8 mouse cellular contexts compared by ENCODE assay signal in the genomic region with DNA sequence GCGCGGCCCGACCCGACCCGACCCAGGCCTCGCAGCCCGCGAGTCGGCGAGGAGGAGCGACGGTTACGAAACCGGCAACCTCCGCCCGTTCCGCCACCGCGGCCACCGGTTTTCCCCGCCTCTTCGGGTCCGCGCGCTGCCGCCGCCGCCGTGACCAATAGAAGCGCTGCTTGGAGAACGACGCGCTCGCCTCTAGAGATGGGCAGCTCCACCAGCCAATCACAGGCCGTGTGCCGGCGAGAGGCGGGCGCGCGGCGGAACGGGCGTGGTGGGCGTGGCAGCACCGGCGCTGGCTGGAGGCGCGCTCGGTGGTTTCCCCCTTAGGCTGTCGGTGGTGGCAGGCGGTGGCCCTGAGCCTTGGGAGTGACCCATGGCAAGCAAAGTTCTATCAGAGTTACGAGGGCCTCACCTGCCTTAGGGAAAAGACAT. TPM values are rescaled to one million over a fixed set of nuclear protein-coding genes. Genes with fewer than 3 reads are reported as not detected.
DNase-seq lines count a peak whose midpoint lies in the region; ATAC-seq and TF ChIP-seq lines count a peak whose summit lies in the region.

A gene (minus strand): TSS at position 138 of the 429 bp plus-strand sequence.

- TF ChIP-seq POLR2A in CH12.LX (IDR thresholded peaks at IDR 0.05; ENCODE audit: low read depth, low read length) = peak; percentile 80

- in situ Hi-C loops in CH12.LX (cut with MboI; ENCODE audit: low pct_ligation_motif_present, low pct_unique_long_range_greater_than_20kb, low sequenced_read_pairs) = no loop called here

- peaks cover 3 to 45% of the 10 kb centered on the region in 2 experiments; a peak in 3 of 4 replicates for H3K4me1 ChIP-seq in CH12.LX (ENCODE audit: control insufficient read depth in 1 of 2, insufficient read depth in 2 of 2)
- peaks cover 7% of the 10 kb centered on the region; the same call in 1 of the 2 replicates for H3K4me1 ChIP-seq in forebrain, embryonic 11.5 days (replicated peaks; ENCODE audit: control insufficient read depth, insufficient read depth, low read length)
- peaks cover 18% of the 10 kb centered on the region for H3K4me1 ChIP-seq in heart, embryonic 15.5 days (replicated peaks)
- H3K4me1 ChIP-seq in liver, embryonic 13.5 days (replicated peaks) = peaks cover 34% of the 10 kb centered on the region
- H3K4me1 ChIP-seq in stomach, embryonic 14.5 days (ENCODE audit: control insufficient read depth, insufficient read depth, low read length) = peaks cover 16% of the 10 kb centered on the region

- peak within 1 kb of the TSS; percentile 99 for H3K9ac ChIP-seq in CH12.LX (ENCODE audit: insufficient read depth, low read depth)
- H3K9ac ChIP-seq in forebrain, embryonic 11.5 days (ENCODE audit: low read length) = peak within 1 kb of the TSS; percentile 96
- H3K9ac ChIP-seq in heart, embryonic 15.5 days = peak within 1 kb of the TSS; percentile 86
- H3K9ac ChIP-seq in liver, embryonic 13.5 days = peak within 1 kb of the TSS; percentile 95
- peak within 1 kb of the TSS; percentile 87 for H3K9ac ChIP-seq in stomach, embryonic 14.5 days (replicated peaks; ENCODE audit: low read depth, low read length)

- H3K27me3 ChIP-seq in CH12.LX (replicated peaks) = no peaks in the 10 kb centered on the region
- no peaks in the 10 kb centered on the region for H3K27me3 ChIP-seq in forebrain, embryonic 11.5 days (ENCODE audit: control insufficient read depth, insufficient read depth, low read length)
- no peaks in the 10 kb centered on the region for H3K27me3 ChIP-seq in heart, embryonic 15.5 days
- H3K27me3 ChIP-seq in liver, embryonic 13.5 days = no peaks in the 10 kb centered on the region
- no peaks in the 10 kb centered on the region for H3K27me3 ChIP-seq in stomach, embryonic 14.5 days (ENCODE audit: control insufficient read depth, insufficient read depth, low read length)

- TF ChIP-seq CTCF in CH12.LX (conservative IDR thresholded peaks at IDR 0.05 in 1 of 2, IDR thresholded peaks at IDR 0.05 in 1 of 2; ENCODE audit: low read depth in 2 of 2, low read length in 2 of 2) = no peak

- peaks cover 2 to 11% of the 10 kb centered on the region in 2 experiments for H3K36me3 ChIP-seq in CH12.LX (replicated peaks in 1 of 2; ENCODE audit: control insufficient read depth in 1 of 2, insufficient read depth in 1 of 2, low read length in 1 of 2)
- H3K36me3 ChIP-seq in forebrain, embryonic 11.5 days (ENCODE audit: control insufficient read depth, insufficient read depth, low read length) = no peaks in the 10 kb centered on the region
- H3K36me3 ChIP-seq in heart, embryonic 15.5 days = no peaks in the 10 kb centered on the region
- no peaks in the 10 kb centered on the region; the same call in 1 of the 2 replicates for H3K36me3 ChIP-seq in liver, embryonic 13.5 days
- H3K36me3 ChIP-seq in stomach, embryonic 14.5 days (ENCODE audit: control insufficient read depth, insufficient read depth, low read length) = no peaks in the 10 kb centered on the region

- dilution Hi-C loops in CH12.LX (cut with MboI; ENCODE audit: extremely low pct_ligation_motif_present, extremely low pct_unique_long_range_greater_than_20kb, low sequenced_read_pairs) = no loop called here

- no peak for TF ChIP-seq RAD21 in CH12.LX (IDR thresholded peaks at IDR 0.05; ENCODE audit: low read depth, low read length)

- peak; percentile 83 for DNase-seq in CH12.LX (ENCODE audit: extremely low read depth)
- peak; percentile 81 for DNase-seq in c-Kit-positive CD71-negative TER-119-negative erythroid progenitor cells, embryonic 14.5 days (ENCODE audit: low read depth)
- DNase-seq in forebrain, embryonic 11.5 days (ENCODE audit: low spot score) = peak; percentile 98
- peak; percentile 96 to 98 for DNase-seq in kidney, postnatal 25 days
- peak; percentile 96 for DNase-seq in liver, embryonic 13.5 days
- DNase-seq in natural killer cell, adult 2 months (ENCODE audit: low spot score in 2 of 2) = peak; percentile 96 to 97

- no peak for TF ChIP-seq EP300 in CH12.LX (IDR thresholded peaks at IDR 0.05; ENCODE audit: low read length)

- H3K27ac ChIP-seq in CH12.LX (ENCODE audit: insufficient read depth, low read depth) = peak within 1 kb of the TSS; percentile 97
- H3K27ac ChIP-seq in forebrain, embryonic 11.5 days (ENCODE audit: low read depth, low read length) = peak within 1 kb of the TSS; percentile 66
- H3K27ac ChIP-seq in heart, embryonic 15.5 days = peak within 1 kb of the TSS; percentile 86
- peak within 1 kb of the TSS; percentile 93 for H3K27ac ChIP-seq in liver, embryonic 13.5 days
- H3K27ac ChIP-seq in stomach, embryonic 14.5 days (ENCODE audit: low read length) = peak within 1 kb of the TSS; percentile 77

- under 1% methylated on average over 53 of the region's 53 CpGs for WGBS in forebrain, embryonic 11.5 days
- WGBS in heart, embryonic 15.5 days = under 1% methylated on average over 43 of the region's 53 CpGs
- under 1% methylated on average over 40 of the region's 53 CpGs for WGBS in liver, embryonic 13.5 days (ENCODE audit: insufficient replicate concordance)
- under 1% methylated on average over 53 of the region's 53 CpGs for WGBS in stomach, embryonic 14.5 days

- peak within 1 kb of the TSS; percentile 93 to 98 (median 97) for H3K4me3 ChIP-seq in CH12.LX (replicated peaks in 1 of 3; ENCODE audit: low read depth in 2 of 3, low read length in 2 of 3, poor library complexity in 1 of 3)
- H3K4me3 ChIP-seq in forebrain, embryonic 11.5 days (ENCODE audit: low read depth, low read length) = peak within 1 kb of the TSS; percentile 95
- peak within 1 kb of the TSS; percentile 98 for H3K4me3 ChIP-seq in heart, embryonic 15.5 days
- peak within 1 kb of the TSS; percentile 93 for H3K4me3 ChIP-seq in liver, embryonic 13.5 days (replicated peaks)
- H3K4me3 ChIP-seq in stomach, embryonic 14.5 days (ENCODE audit: low read depth, low read length) = peak within 1 kb of the TSS; percentile 98

- peak; percentile 99 for ATAC-seq in forebrain, embryonic 11.5 days (replicated peaks; ENCODE audit: low FRiP score)
- ATAC-seq in heart, embryonic 15.5 days (replicated peaks; ENCODE audit: insufficient number of reproducible peaks, insufficient read depth, low FRiP score, low read depth) = peak; percentile 98
- peak; percentile 96 for ATAC-seq in liver, embryonic 13.5 days (ENCODE audit: low read depth)
- ATAC-seq in stomach, embryonic 14.5 days (ENCODE audit: insufficient number of reproducible peaks, insufficient read depth, low FRiP score, low read depth) = peak; percentile 98

- H3K9me3 ChIP-seq in CH12.LX (replicated peaks; ENCODE audit: low read length) = peaks cover 5% of the 10 kb centered on the region
- no peaks in the 10 kb centered on the region for H3K9me3 ChIP-seq in forebrain, embryonic 11.5 days (ENCODE audit: control insufficient read depth, low read length)
- H3K9me3 ChIP-seq in heart, embryonic 15.5 days (replicated peaks) = no peaks in the 10 kb centered on the region
- H3K9me3 ChIP-seq in liver, embryonic 13.5 days (replicated peaks) = no peaks in the 10 kb centered on the region
- no peaks in the 10 kb centered on the region for H3K9me3 ChIP-seq in stomach, embryonic 14.5 days (ENCODE audit: control insufficient read depth, low read depth, low read length)

- peak within 1 kb of the TSS; percentile 98 for H3K4me2 ChIP-seq in CH12.LX (ENCODE audit: insufficient read depth, low read depth, poor library complexity, severe bottlenecking)
- H3K4me2 ChIP-seq in forebrain, embryonic 11.5 days (ENCODE audit: low read depth, low read length, severe bottlenecking) = peak within 1 kb of the TSS; percentile 77
- H3K4me2 ChIP-seq in heart, embryonic 15.5 days = peak within 1 kb of the TSS; percentile 83
- H3K4me2 ChIP-seq in liver, embryonic 13.5 days = peak within 1 kb of the TSS; percentile 88
- H3K4me2 ChIP-seq in stomach, embryonic 14.5 days (replicated peaks; ENCODE audit: low read depth, low read length) = peak within 1 kb of the TSS; percentile 91

- peaks cover 44% of the 10 kb centered on the region for H3K79me2 ChIP-seq in CH12.LX (replicated peaks; ENCODE audit: control insufficient read depth, extremely low read depth, insufficient read depth, poor library complexity, severe bottlenecking)

TF ChIP-seq in CH12.LX, 34 proteins besides CTCF, POLR2A, EP300 and RAD21 (continues in another document):
- TF ChIP-seq MEF2A (IDR thresholded peaks at IDR 0.05; ENCODE audit: borderline replicate concordance, low read depth, low read length) (no peak), ZKSCAN1 (IDR thresholded peaks at IDR 0.05; ENCODE audit: borderline replicate concordance, low read depth, low read length) (no peak), GABPA (IDR thresholded peaks at IDR 0.05; ENCODE audit: insufficient replicate concordance, low read depth, low read length) (no peak), SMC3 (IDR thresholded peaks at IDR 0.05; ENCODE audit: low read depth, low read length) (no peak), ETS1 (conservative IDR thresholded peaks at IDR 0.05; ENCODE audit: low read depth, low read length) (no peak), ZC3H11A (IDR thresholded peaks at IDR 0.05; ENCODE audit: low read depth, low read length) (no peak), ELF1 (IDR thresholded peaks at IDR 0.05; ENCODE audit: low read depth, low read length) (peak; percentile 64), MAX (IDR thresholded peaks at IDR 0.05; ENCODE audit: low read length) (no peak), RCOR1 (conservative IDR thresholded peaks at IDR 0.05; ENCODE audit: low read depth, low read length) (no peak), HCFC1 (IDR thresholded peaks at IDR 0.05; ENCODE audit: low read depth, low read length) (peak; percentile 62), UBTF (IDR thresholded peaks at IDR 0.05; ENCODE audit: low read depth, low read length) (no peak), BHLHE40 (IDR thresholded peaks at IDR 0.05; ENCODE audit: low read depth, low read length) (no peak), JUN (IDR thresholded peaks at IDR 0.05; ENCODE audit: insufficient read depth, low read depth, low read length) (no peak), CHD2 (IDR thresholded peaks at IDR 0.05; ENCODE audit: low read length) (peak; percentile 85), E2F4 (IDR thresholded peaks at IDR 0.05; ENCODE audit: insufficient replicate concordance, low read depth, low read length) (no peak), ZNF384 (IDR thresholded peaks at IDR 0.05; ENCODE audit: low read depth, low read length) (no peak), JUND (conservative IDR thresholded peaks at IDR 0.05; ENCODE audit: low read depth, low read length) (no peak), MYC (IDR thresholded peaks at IDR 0.05; ENCODE audit: low read depth, low read length) (no peak)

RNA-seq across cellular contexts. Expression of the gene that starts here (rescaled TPM):
- total RNA-seq in CH12.LX (2012; rRNA removed) = 23.6 and 34.6 TPM in 2 replicates
- total RNA-seq in CH12.LX (2014; rRNA removed) = 25.3 and 27.0 TPM in 2 replicates
- 19.9 and 23.5 TPM in 2 replicates for polyA plus RNA-seq in CH12.LX (2012; ENCODE audit: insufficient read length, low read depth)
- 47.5 and 53.9 TPM in 2 replicates for polyA plus RNA-seq in forebrain, embryonic 11.5 days (2014; fragmentation: Nextera tagmentation; extraction: Ambion mirVana)
- polyA plus RNA-seq in heart, embryonic 15.5 days (2015; fragmentation: Nextera tagmentation; extraction: Ambion mirVana) = 18.0 and 22.1 TPM in 2 replicates
- 18.8 and 21.8 TPM in 2 replicates for polyA plus RNA-seq in liver, embryonic 13.5 days (2015; fragmentation: Nextera tagmentation; extraction: Ambion mirVana)
- 34.0 and 36.2 TPM in 2 replicates for polyA plus RNA-seq in stomach, embryonic 14.5 days (2014; fragmentation: Nextera tagmentation; extraction: Ambion mirVana)

Comparison
In these comparisons a context has a peak if more than half of its experiments do, and no peak if none do; other contexts are left out.
1. Peak in every context shown above with its lines: DNase-seq, ATAC-seq, H3K4me3 ChIP-seq and H3K27ac ChIP-seq.